Mouse (Mus musculus): ENCODE data around the gene Bfsp1. TPM values are rescaled to one million over a fixed set of nuclear protein-coding genes. Genes with fewer than 3 reads are reported as not detected.

Gene Bfsp1
- polyA plus RNA-seq (2015; fragmentation: Nextera tagmentation; extraction: Ambion mirVana) = 5.2 and 5.4 TPM in 2 replicates

DNA sequence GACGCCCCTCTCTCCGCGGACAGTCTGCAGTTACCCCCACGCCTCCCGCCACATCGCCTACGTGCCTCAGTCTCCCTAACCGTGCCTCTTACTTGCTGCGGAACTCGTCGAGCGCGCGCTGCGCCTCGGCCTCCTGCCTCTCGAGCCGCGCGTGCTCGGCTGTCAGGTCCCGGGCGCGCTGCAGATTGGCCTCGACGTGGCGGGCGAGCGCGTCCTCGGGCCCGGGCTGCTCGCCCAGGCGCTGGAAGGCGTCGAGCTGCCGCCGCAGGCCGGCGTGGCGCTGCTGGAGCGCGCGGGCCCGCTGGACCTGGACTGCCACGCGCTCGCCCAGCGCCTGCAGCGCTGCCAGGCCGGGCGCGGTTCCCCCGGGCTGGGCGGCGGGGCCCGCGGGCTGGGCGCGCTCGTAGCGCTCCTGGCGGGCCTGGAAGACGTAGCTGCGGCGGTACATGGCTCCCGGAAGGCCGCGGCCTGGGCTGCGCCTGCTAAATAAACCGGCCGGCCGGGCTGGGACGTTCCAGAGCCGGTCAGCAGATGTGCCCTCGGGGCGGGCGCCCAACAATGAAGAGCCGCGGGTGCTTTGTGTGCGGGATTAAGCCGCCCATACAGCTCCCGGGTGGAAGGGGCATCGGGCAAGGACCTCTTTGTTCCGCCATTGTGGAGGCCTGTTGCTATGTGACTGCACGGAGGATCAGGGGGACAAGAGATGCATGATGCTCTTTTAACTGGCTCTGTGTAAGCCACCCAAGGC is at the start of gene Bfsp1:
Gene Bfsp1, minus strand, starts transcription at position 690 of the 748 bp plus-strand sequence.
- no peaks in the 10 kb centered on the region for H3K9me3 ChIP-seq (ENCODE audit: control insufficient read depth, low read length)
- H3K4me1 ChIP-seq (ENCODE audit: control insufficient read depth, insufficient read depth, low read length) = peaks cover 7% of the 10 kb centered on the region
- ATAC-seq = peak; percentile 84
- no peaks in the 10 kb centered on the region for H3K36me3 ChIP-seq (ENCODE audit: control insufficient read depth, insufficient read depth, low read length)
- H3K27ac ChIP-seq (ENCODE audit: low read length) = peak within 1 kb of the TSS; percentile 23; the same call in 1 of the 2 replicates
- peak within 1 kb of the TSS; percentile 83 for H3K4me2 ChIP-seq (ENCODE audit: low read depth, low read length)
- WGBS = 2% methylated on average over 86 of the region's 86 CpGs
- H3K4me3 ChIP-seq (ENCODE audit: low read length) = peak within 1 kb of the TSS; percentile 53
- H3K27me3 ChIP-seq (replicated peaks; ENCODE audit: control insufficient read depth, insufficient read depth, low read length) = no peaks in the 10 kb centered on the region
- H3K9ac ChIP-seq (ENCODE audit: low read depth, low read length) = peak within 1 kb of the TSS; percentile 83

- Histone ChIP-seq H3K4me2 (ENCODE audit: low read depth, low read length) (no peak overlapping the region), H3K4me1 (ENCODE audit: control insufficient read depth, insufficient read depth, low read length) (peaks cover 2% of the 10 kb centered on the region; the same call in 1 of the 2 replicates), H3K9ac (ENCODE audit: low read depth, low read length) (no peak overlapping the region), H3K4me3 (ENCODE audit: low read length) (no peak overlapping the region), H3K9me3 (ENCODE audit: control insufficient read depth, low read length) (no peaks in the 10 kb centered on the region), H3K36me3 (ENCODE audit: control insufficient read depth, insufficient read depth, low read length) (no peaks in the 10 kb centered on the region), H3K27me3 (replicated peaks; ENCODE audit: control insufficient read depth, insufficient read depth, low read length) (no peaks in the 10 kb centered on the region), H3K27ac (ENCODE audit: low read length) (no peak overlapping the region)
- ATAC-seq = no peak
- 65% methylated on average over 2 of the region's 2 CpGs for WGBS
These were observed 49.2 kb upstream of the Bfsp1 start for GRCm38 (mm10) chr2:143912199-143912598.

DNA sequence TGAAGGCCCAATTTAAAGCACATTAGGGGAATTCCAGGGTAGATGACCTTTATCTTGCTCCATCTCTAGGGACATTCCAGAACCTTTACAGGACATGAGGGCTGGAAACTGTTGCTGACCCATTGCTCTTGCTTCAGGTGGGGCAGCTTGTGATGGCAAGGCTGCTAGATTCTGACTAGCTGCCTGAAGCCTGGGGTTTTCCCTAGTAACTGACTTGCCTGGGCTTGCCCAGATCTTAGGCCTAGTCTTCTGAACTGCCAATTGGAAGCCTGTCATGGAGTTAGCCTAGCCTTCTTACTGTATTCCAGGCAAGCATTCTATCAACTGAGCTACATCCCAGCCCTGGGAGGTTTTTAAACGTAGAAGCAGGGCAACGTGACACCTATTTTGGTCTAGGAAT is 46.3 kb upstream of the Bfsp1 start:
- no peak for ATAC-seq
- H3K27ac ChIP-seq (ENCODE audit: low read length) = no peak overlapping the region
- H3K9ac ChIP-seq (ENCODE audit: low read depth, low read length) = no peak overlapping the region
- no peak overlapping the region for H3K4me3 ChIP-seq (ENCODE audit: low read length)
- no peaks in the 10 kb centered on the region for H3K9me3 ChIP-seq (ENCODE audit: control insufficient read depth, low read length)
- H3K4me1 ChIP-seq (ENCODE audit: control insufficient read depth, insufficient read depth, low read length) = no peaks in the 10 kb centered on the region
- 88% methylated on average over 2 of the region's 2 CpGs for WGBS
- H3K36me3 ChIP-seq (ENCODE audit: control insufficient read depth, insufficient read depth, low read length) = no peaks in the 10 kb centered on the region
- H3K4me2 ChIP-seq (ENCODE audit: low read depth, low read length) = no peak overlapping the region
- no peaks in the 10 kb centered on the region for H3K27me3 ChIP-seq (replicated peaks; ENCODE audit: control insufficient read depth, insufficient read depth, low read length)

DNA sequence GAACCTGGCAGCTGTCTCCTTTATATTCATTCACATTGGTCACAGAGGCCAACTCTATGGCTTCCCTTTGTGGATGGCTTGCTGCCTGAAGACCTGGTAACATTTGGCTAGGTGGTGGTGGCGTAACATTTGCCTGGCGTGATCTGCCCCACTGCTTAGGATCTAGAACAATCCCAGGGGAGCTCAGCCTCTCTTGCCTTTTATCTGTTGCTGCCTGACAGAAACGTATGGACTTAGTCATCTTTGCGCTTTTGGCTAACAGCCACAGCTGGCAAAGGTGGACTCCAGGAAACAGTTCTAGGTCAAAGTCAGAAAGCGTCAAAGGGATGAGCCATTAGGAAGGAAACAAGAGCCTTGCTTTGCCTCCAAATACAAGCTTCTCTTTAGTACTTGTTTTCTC is 41.9 kb upstream of the Bfsp1 start:
- no peaks in the 10 kb centered on the region for H3K9me3 ChIP-seq (ENCODE audit: control insufficient read depth, low read length)
- no peak overlapping the region for H3K27ac ChIP-seq (ENCODE audit: low read length)
- no peak overlapping the region for H3K9ac ChIP-seq (ENCODE audit: low read depth, low read length)
- no peaks in the 10 kb centered on the region for H3K36me3 ChIP-seq (ENCODE audit: control insufficient read depth, insufficient read depth, low read length)
- H3K4me2 ChIP-seq (ENCODE audit: low read depth, low read length) = no peak overlapping the region
- H3K27me3 ChIP-seq (replicated peaks; ENCODE audit: control insufficient read depth, insufficient read depth, low read length) = no peaks in the 10 kb centered on the region
- 0 out of 2 replicates have a peak, but pooled peaks cover 12% of the 10 kb centered on the region for H3K4me1 ChIP-seq (ENCODE audit: control insufficient read depth, insufficient read depth, low read length)
- no peak overlapping the region for H3K4me3 ChIP-seq (ENCODE audit: low read length)
- 70% methylated on average over 5 of the region's 5 CpGs for WGBS
- ATAC-seq = no peak

DNA sequence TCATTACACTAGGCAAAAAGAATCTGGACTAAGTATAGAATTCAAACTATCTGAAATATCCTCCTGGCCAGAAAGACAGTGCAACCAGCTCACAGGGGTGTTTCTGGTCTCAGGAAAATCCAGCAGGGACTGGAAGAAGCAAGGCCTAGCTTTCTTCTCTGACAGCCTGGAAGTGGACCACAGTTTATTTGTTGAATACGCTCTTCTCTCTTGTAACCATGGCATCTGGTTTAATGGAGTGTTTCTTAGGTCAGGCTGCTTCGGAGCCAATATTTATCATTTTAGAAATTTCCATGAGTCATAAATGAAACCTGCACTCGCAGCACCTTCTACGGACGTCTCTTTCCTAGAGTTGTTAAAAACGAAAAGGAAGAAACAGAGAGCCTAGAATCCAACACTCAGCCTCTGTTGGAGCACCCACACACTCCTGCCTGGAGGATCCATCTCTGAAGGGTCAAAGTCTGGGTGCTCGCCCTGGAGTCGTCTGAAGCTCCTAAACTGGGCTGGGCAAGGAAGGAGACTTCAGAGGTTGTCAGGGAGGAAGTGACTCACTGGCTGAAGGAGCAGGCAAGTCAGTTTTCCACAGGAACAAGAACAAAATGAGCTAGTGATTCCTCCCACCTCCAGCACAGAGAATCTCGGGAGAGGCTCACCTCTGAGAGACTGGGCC is 40.5 kb upstream of the Bfsp1 start:
- no peaks in the 10 kb centered on the region for H3K27me3 ChIP-seq (replicated peaks; ENCODE audit: control insufficient read depth, insufficient read depth, low read length)
- peak; percentile 89 for ATAC-seq
- peaks cover 15% of the 10 kb centered on the region; the same call in 1 of the 2 replicates for H3K4me1 ChIP-seq (ENCODE audit: control insufficient read depth, insufficient read depth, low read length)
- H3K9me3 ChIP-seq (ENCODE audit: control insufficient read depth, low read length) = no peaks in the 10 kb centered on the region
- no peaks in the 10 kb centered on the region for H3K36me3 ChIP-seq (ENCODE audit: control insufficient read depth, insufficient read depth, low read length)
- no peak overlapping the region for H3K4me3 ChIP-seq (ENCODE audit: low read length)
- 41% methylated on average over 9 of the region's 9 CpGs for WGBS
- H3K4me2 ChIP-seq (ENCODE audit: low read depth, low read length) = no peak overlapping the region
- H3K27ac ChIP-seq (ENCODE audit: low read length) = peak overlapping the region; percentile 72
- peak overlapping the region; percentile 17; the same call in 1 of the 2 replicates for H3K9ac ChIP-seq (ENCODE audit: low read depth, low read length)

DNA sequence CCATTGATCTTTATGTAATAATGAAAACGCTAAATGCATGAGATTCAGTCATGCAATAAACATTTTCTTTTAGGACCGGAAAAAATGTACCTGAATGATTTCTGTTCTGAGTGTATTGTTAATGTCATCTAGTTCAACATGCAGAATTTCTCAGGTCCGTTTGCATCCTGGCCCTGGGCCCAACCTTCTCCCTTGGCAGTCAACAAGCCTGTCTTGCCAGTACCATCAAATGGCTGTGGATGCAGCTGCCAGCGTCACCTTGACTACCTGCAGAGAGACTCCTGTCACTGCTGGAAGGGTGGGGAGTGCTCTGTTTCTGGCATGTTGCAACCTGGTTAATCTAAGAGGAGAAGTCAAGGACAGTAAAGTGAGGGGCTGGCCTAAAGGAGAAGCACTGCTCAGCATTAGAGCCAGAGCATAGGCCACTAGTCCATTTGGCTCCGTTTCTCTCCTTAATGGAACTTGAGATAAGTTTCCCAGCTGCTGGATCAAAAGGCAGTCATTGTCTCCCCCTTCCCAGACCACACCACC is 37.9 kb upstream of the Bfsp1 start:
- no peak overlapping the region for H3K4me3 ChIP-seq (ENCODE audit: low read length)
- 63% methylated on average over 5 of the region's 5 CpGs for WGBS
- no peaks in the 10 kb centered on the region for H3K36me3 ChIP-seq (ENCODE audit: control insufficient read depth, insufficient read depth, low read length)
- H3K27me3 ChIP-seq (replicated peaks; ENCODE audit: control insufficient read depth, insufficient read depth, low read length) = no peaks in the 10 kb centered on the region
- peak; percentile 45; the same call in 1 of the 2 replicates for ATAC-seq
- peak overlapping the region; percentile 11; the same call in 1 of the 2 replicates for H3K27ac ChIP-seq (ENCODE audit: low read length)
- H3K4me2 ChIP-seq (ENCODE audit: low read depth, low read length) = no peak overlapping the region
- no peaks in the 10 kb centered on the region for H3K9me3 ChIP-seq (ENCODE audit: control insufficient read depth, low read length)
- H3K4me1 ChIP-seq (ENCODE audit: control insufficient read depth, insufficient read depth, low read length) = peaks cover 15% of the 10 kb centered on the region; the same call in 1 of the 2 replicates
- no peak overlapping the region for H3K9ac ChIP-seq (ENCODE audit: low read depth, low read length)

- Histone ChIP-seq H3K4me3 (ENCODE audit: low read length) (no peak overlapping the region), H3K4me1 (ENCODE audit: control insufficient read depth, insufficient read depth, low read length) (peaks cover 15% of the 10 kb centered on the region; the same call in 1 of the 2 replicates), H3K9ac (ENCODE audit: low read depth, low read length) (no peak overlapping the region), H3K9me3 (ENCODE audit: control insufficient read depth, low read length) (no peaks in the 10 kb centered on the region), H3K27me3 (replicated peaks; ENCODE audit: control insufficient read depth, insufficient read depth, low read length) (no peaks in the 10 kb centered on the region), H3K4me2 (ENCODE audit: low read depth, low read length) (no peak overlapping the region), H3K27ac (ENCODE audit: low read length) (peak overlapping the region; percentile 3), H3K36me3 (ENCODE audit: control insufficient read depth, insufficient read depth, low read length) (no peaks in the 10 kb centered on the region)
- peak; percentile 62 for ATAC-seq
- 78% methylated on average over 9 of the region's 9 CpGs for WGBS
These were observed 36.7 kb upstream of the Bfsp1 start for GRCm38 (mm10) chr2:143899470-143900220.

GRCm38 (mm10) chr2:143891302-143892048 is 28.5 kb upstream of the Bfsp1 start:
- H3K9ac ChIP-seq (ENCODE audit: low read depth, low read length) = no peak overlapping the region
- no peak overlapping the region for H3K4me2 ChIP-seq (ENCODE audit: low read depth, low read length)
- no peak for ATAC-seq
- 84% methylated on average over 10 of the region's 10 CpGs for WGBS
- no peaks in the 10 kb centered on the region for H3K4me1 ChIP-seq (ENCODE audit: control insufficient read depth, insufficient read depth, low read length)
- no peaks in the 10 kb centered on the region for H3K27me3 ChIP-seq (replicated peaks; ENCODE audit: control insufficient read depth, insufficient read depth, low read length)
- no peaks in the 10 kb centered on the region for H3K36me3 ChIP-seq (ENCODE audit: control insufficient read depth, insufficient read depth, low read length)
- no peak overlapping the region for H3K27ac ChIP-seq (ENCODE audit: low read length)
- H3K4me3 ChIP-seq (ENCODE audit: low read length) = no peak overlapping the region
- no peaks in the 10 kb centered on the region for H3K9me3 ChIP-seq (ENCODE audit: control insufficient read depth, low read length)

Measured in intestine, embryonic 16.5 days (tissue).